Mouse (Mus musculus): ENCODE measurements around the gene A230050P20Rik. TPM values are rescaled to one million over a fixed set of nuclear protein-coding genes. Genes with fewer than 3 reads are reported as not detected.

Gene A230050P20Rik
- total and polyA plus RNA-seq, 3 experiments: 19.4 to 140 (median 20.1) TPM

- DNase-seq: no peak
These were observed 6.8 kb downstream of the A230050P20Rik start for GRCm38 (mm10) chr9:20875021-20875790.

GRCm38 (mm10) chr9:20876318-20877117, 8.1 kb downstream of the A230050P20Rik start:
- DNase-seq: no peak

GRCm38 (mm10) chr9:20877118-20878040, 8.9 kb downstream of the A230050P20Rik start:
- no peak for DNase-seq

- DNase-seq: peak; percentile 100
These were observed 9.7 kb downstream of the A230050P20Rik start for GRCm38 (mm10) chr9:20878041-20878709.

GRCm38 (mm10) chr9:20878710-20879065, 10.2 kb downstream of the A230050P20Rik start:
- no peak for DNase-seq

- DNase-seq: no peak
These were observed 10.8 kb downstream of the A230050P20Rik start, which contains the start of gene Angptl6 for GRCm38 (mm10) chr9:20879097-20879792. TSS of gene Angptl6 (minus strand) at chr9:20879727.

GRCm38 (mm10) chr9:20886563-20886962, 18.1 kb downstream of the A230050P20Rik start:
- DNase-seq: no peak

- DNase-seq: no peak
These were observed 18.7 kb downstream of the A230050P20Rik start for GRCm38 (mm10) chr9:20887191-20887590.

- DNase-seq: peak; percentile 96
These were observed 19.4 kb downstream of the A230050P20Rik start, which contains the start of gene Ppan for GRCm38 (mm10) chr9:20887704-20888385. TSS of gene Ppan (plus strand) at chr9:20888175.

GRCm38 (mm10) chr9:20888386-20888765, 19.9 kb downstream of the A230050P20Rik start:
- no peak for DNase-seq

GRCm38 (mm10) chr9:20889185-20890141, 21.0 kb downstream of the A230050P20Rik start:
- no peak for DNase-seq

GRCm38 (mm10) chr9:20890411-20890810, 22.0 kb downstream of the A230050P20Rik start:
- no peak for DNase-seq

- no peak for DNase-seq
These were observed 23.1 kb downstream of the A230050P20Rik start for GRCm38 (mm10) chr9:20891339-20892103.

- DNase-seq: no peak
These were observed 23.7 kb downstream of the A230050P20Rik start for GRCm38 (mm10) chr9:20892104-20892653.

- DNase-seq: no peak
These were observed 24.6 kb downstream of the A230050P20Rik start for GRCm38 (mm10) chr9:20893069-20893468.

- DNase-seq: no peak
These were observed 25.3 kb downstream of the A230050P20Rik start for GRCm38 (mm10) chr9:20893590-20894343.

GRCm38 (mm10) chr9:20894629-20895028, 26.2 kb downstream of the A230050P20Rik start:
- no peak for DNase-seq
